Mouse (Mus musculus): ENCODE measurements around the gene BC005561.
"Not testable (repeated sequence)": the region's sequence is repeated elsewhere in the genome, so short reads cannot be mapped to it uniquely, and the experiment has no call there.

Gene BC005561

GRCm38 (mm10) chr5:104568079-104568478 is 59.9 kb downstream of the BC005561 start:
- in situ Hi-C loops (cut with MboI; ENCODE audit: low pct_unique_long_range_greater_than_20kb in 1 of 2, low sequenced_read_pairs in 2 of 2, unreplicated experiment in 1 of 2), result not testable (repeated sequence)

- in situ Hi-C loops (cut with MboI; ENCODE audit: low pct_unique_long_range_greater_than_20kb in 1 of 2, low sequenced_read_pairs in 2 of 2, unreplicated experiment in 1 of 2), result no loop called here
These were observed 62.6 kb downstream of the BC005561 start for GRCm38 (mm10) chr5:104570766-104571165.

GRCm38 (mm10) chr5:104571282-104571921 is 63.2 kb downstream of the BC005561 start:
- in situ Hi-C loops (cut with MboI; ENCODE audit: low pct_unique_long_range_greater_than_20kb in 1 of 2, low sequenced_read_pairs in 2 of 2, unreplicated experiment in 1 of 2), result not testable (repeated sequence)
